Mouse (Mus musculus): ENCODE measurements at regions not wholly inside any gene's neighbourhood (a gene's known extent, or its start where the extent isn't known, plus 50 kb on each side); places are given as distances from the start of the nearest gene placed in this dataset.

DNA sequence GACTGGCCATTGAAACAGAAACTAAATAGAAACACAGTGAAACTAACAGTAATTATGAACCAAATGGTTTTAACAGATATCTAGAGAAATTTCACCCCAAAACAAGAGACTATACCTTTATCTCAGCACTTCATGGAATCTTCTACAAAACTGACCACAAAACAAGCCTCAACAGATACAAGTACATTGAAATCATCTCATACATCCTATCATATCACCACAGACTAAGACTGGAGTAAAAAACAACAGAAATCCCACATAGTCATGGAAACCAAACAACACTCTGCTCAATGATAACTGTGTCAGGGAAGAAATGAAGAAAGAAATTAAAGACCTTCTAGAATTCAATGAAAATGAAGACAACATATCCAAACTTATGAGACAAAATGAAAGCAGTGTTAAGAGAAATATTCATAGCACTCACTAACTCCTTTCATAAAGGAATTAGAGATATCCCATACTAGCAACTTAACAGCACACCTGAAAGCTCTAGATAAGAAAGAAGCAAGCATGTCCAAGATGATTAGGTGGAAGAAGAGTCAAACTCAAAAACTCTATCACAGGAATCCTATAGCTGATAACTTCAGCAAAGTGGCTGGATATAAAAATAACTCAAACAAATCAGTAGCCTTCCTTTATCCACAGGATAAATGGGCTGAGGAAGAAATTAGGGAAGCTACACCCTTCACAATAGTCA, 89.0 kb downstream of the Alx1 start:
- TF ChIP-seq CTCF (IDR thresholded peaks at IDR 0.05; ENCODE audit: low read depth, low read length) (no peak), POLR2A (IDR thresholded peaks at IDR 0.05; ENCODE audit: borderline replicate concordance, low read depth, low read length) (no peak)

Data from bone marrow macrophage, adult 2 months (primary cell).